Mouse (Mus musculus): ENCODE results near the gene Nudt22. TPM values are rescaled to one million over a fixed set of nuclear protein-coding genes. Genes with fewer than 3 reads are reported as not detected.
A peak's percentile ranks its signal among the peaks of the same experiment; 100 is the strongest.

The Nudt22 gene
- polyA plus RNA-seq, 1 experiment = 11.1 TPM

- Histone ChIP-seq H3K27ac (ENCODE audit: insufficient read depth, low read depth, low read length) (peak within 1 kb of the TSS; percentile 99), H3K4me3 (ENCODE audit: insufficient read depth, low read length) (peak within 1 kb of the TSS; percentile 75), H3K4me1 (ENCODE audit: control insufficient read depth, insufficient read depth, low read length) (peaks cover 19% of the 10 kb centered on the region)
- TF ChIP-seq CTCF (IDR thresholded peaks at IDR 0.05; ENCODE audit: low read depth, low read length) (no peak), POLR2A (IDR thresholded peaks at IDR 0.05; ENCODE audit: borderline replicate concordance, low read depth, low read length) (no peak)
Observed at GRCm38 (mm10) chr19:7019191-7019590, 23.3 kb upstream of the Nudt22 start, which contains the start of gene Fermt3. Gene Fermt3 (minus strand): TSS chr19:7019469.

GRCm38 (mm10) chr19:7018546-7018945 is 22.6 kb upstream of the Nudt22 start:
- TF ChIP-seq POLR2A (IDR thresholded peaks at IDR 0.05; ENCODE audit: borderline replicate concordance, low read depth, low read length) = peak; percentile 57; the same call in 1 of the 2 replicates
- no peak for TF ChIP-seq CTCF (IDR thresholded peaks at IDR 0.05; ENCODE audit: low read depth, low read length)
- Histone ChIP-seq H3K4me1 (ENCODE audit: control insufficient read depth, insufficient read depth, low read length) (peaks cover 20% of the 10 kb centered on the region), H3K4me3 (ENCODE audit: insufficient read depth, low read length) (peak overlapping the region; percentile 75), H3K27ac (ENCODE audit: insufficient read depth, low read depth, low read length) (peak overlapping the region; percentile 99)

DNA sequence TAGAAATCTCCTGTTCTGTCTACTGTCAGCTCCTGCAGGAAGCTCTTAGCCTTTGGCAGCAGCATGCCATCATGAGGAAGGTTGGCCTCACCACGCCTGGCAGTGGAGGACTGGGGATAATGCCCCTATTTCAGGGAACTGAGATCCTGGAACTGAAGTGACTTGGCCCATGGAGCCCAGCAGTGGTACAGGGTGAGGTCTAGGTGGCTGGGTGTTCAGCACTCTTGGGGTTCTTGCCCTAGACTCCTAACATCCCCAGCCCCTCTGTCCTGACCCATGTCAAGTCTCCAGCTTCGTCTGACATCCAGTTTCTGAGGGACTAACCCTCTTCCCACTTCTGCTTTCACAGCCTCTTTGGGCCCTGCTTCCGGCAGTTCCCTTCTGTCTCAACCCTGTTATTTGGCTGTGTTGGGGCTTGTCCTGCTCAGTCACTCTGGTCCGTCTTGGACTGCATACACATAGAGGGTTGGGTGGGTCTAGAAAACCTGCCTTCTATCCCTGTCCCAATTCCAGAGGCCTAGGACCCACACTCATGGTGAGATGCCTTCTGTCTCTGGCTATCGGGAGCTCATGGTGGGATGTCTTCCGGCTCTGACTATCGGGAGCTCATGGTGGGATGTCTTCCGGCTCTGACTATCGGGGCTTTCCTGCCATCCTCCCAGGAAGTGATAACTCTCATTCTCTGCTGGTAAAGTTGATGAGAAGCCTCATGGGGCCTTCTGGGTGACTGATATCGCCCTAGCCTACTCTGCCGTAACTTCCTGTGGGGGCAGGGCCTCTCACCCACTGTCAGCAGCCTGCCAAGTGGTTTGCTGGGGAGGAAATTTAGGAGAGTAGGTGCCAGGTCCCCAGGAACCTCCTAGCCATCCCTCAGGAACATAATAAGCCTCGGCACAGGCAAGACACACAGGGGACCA is 21.9 kb upstream of the Nudt22 start:
- Histone ChIP-seq H3K27ac (ENCODE audit: insufficient read depth, low read depth, low read length) (peak overlapping the region; percentile 99), H3K4me1 (ENCODE audit: control insufficient read depth, insufficient read depth, low read length) (peaks cover 21% of the 10 kb centered on the region), H3K4me3 (ENCODE audit: insufficient read depth, low read length) (peak overlapping the region; percentile 75)
- TF ChIP-seq CTCF (IDR thresholded peaks at IDR 0.05; ENCODE audit: low read depth, low read length) = no peak
- TF ChIP-seq POLR2A (IDR thresholded peaks at IDR 0.05; ENCODE audit: borderline replicate concordance, low read depth, low read length) = no peak

- Histone ChIP-seq H3K4me1 (ENCODE audit: control insufficient read depth, insufficient read depth, low read length) (peaks cover 14% of the 10 kb centered on the region), H3K4me3 (ENCODE audit: insufficient read depth, low read length) (no peak overlapping the region), H3K27ac (ENCODE audit: insufficient read depth, low read depth, low read length) (no peak overlapping the region)
- no peak for TF ChIP-seq CTCF (IDR thresholded peaks at IDR 0.05; ENCODE audit: low read depth, low read length)
- TF ChIP-seq POLR2A (IDR thresholded peaks at IDR 0.05; ENCODE audit: borderline replicate concordance, low read depth, low read length) = no peak
Observed at GRCm38 (mm10) chr19:7014481-7015135, 18.7 kb upstream of the Nudt22 start.

DNA sequence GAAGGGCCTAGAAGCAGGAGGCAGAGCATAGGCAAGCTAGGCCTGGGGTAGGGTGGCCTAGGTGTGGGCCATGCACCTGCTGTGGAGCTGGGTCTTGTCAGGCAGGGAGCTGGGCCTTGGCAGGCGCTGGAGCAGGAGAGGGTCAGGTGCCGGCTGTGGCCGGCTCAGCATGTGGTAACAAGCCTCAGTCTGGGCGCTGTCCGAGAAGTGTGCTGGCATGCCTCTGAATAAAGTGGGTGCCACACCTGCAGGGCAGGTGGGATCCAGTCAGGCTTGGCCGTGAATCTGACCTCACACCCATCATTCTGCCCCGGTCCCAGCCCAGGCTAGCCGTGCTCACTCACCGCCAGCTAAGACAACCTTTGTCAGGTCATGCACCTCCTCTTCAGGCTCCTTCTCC is 18.1 kb upstream of the Nudt22 start:
- TF ChIP-seq POLR2A (IDR thresholded peaks at IDR 0.05; ENCODE audit: borderline replicate concordance, low read depth, low read length) (no peak), CTCF (IDR thresholded peaks at IDR 0.05; ENCODE audit: low read depth, low read length) (no peak)
- H3K4me1 ChIP-seq (ENCODE audit: control insufficient read depth, insufficient read depth, low read length) = peaks cover 12% of the 10 kb centered on the region
- H3K27ac ChIP-seq (ENCODE audit: insufficient read depth, low read depth, low read length) = no peak overlapping the region
- no peak overlapping the region for H3K4me3 ChIP-seq (ENCODE audit: insufficient read depth, low read length)

DNA sequence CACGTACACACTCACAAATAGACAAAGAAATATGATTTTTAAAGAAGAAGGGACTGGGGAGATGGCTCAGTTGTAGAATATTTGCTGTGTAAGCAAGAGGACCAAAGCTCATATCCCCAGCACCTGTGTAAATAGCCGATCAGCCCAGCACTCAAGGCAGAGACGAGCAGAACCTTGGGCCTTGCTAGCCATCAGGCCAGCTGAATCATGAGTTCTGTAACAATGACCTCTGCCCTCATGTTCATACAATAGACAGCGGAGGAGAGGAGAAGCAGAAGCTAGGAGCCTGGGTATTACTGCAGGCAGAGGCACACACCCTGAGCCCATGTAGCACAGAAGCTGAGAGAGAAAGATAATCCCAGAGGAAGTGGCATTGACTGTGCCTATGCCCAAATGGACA is 16.5 kb upstream of the Nudt22 start:
- H3K27ac ChIP-seq (ENCODE audit: insufficient read depth, low read depth, low read length) = no peak overlapping the region
- no peak for TF ChIP-seq POLR2A (IDR thresholded peaks at IDR 0.05; ENCODE audit: borderline replicate concordance, low read depth, low read length)
- no peak for TF ChIP-seq CTCF (IDR thresholded peaks at IDR 0.05; ENCODE audit: low read depth, low read length)
- peaks cover 11% of the 10 kb centered on the region for H3K4me1 ChIP-seq (ENCODE audit: control insufficient read depth, insufficient read depth, low read length)
- H3K4me3 ChIP-seq (ENCODE audit: insufficient read depth, low read length) = no peak overlapping the region

DNA sequence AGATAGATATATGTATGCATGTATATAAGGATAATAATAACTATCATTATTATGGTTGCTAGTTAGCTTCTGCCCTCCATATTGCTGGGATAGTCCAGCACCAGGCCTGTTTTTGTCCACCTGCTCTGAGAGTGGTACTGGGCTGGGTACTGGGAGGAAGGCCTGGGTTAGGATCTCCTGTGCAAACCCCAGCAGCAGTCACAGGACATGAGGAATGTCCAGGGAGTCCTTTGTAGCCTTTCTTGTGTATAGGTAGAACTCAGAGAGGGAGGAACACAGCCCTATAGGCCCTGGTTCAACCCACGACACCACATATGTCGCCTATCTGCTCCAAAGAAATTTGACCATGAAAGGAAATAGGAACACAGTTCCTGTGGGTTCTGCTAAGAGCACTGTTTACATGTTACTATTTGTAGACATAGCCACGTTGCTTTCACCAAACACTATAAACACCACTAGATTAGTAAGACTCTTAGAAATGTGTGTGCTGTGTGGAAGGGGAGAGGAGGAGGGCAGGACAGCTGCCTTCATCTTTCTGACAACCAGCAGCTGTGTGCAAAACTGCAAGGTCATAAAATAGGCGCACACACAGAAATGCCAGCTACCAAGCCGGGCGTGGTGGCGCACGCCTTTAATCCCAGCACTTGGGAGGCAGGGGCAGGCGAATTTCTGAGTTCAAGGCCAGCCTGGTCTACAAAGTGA is 11.1 kb upstream of the Nudt22 start:
- H3K4me3 ChIP-seq (ENCODE audit: insufficient read depth, low read length) = no peak overlapping the region
- no peak for TF ChIP-seq CTCF (IDR thresholded peaks at IDR 0.05; ENCODE audit: low read depth, low read length)
- TF ChIP-seq POLR2A (IDR thresholded peaks at IDR 0.05; ENCODE audit: borderline replicate concordance, low read depth, low read length) = no peak
- H3K4me1 ChIP-seq (ENCODE audit: control insufficient read depth, insufficient read depth, low read length) = no peaks in the 10 kb centered on the region
- no peak overlapping the region for H3K27ac ChIP-seq (ENCODE audit: insufficient read depth, low read depth, low read length)

GRCm38 (mm10) chr19:6999360-7000063 is 3.6 kb upstream of the Nudt22 start:
- Histone ChIP-seq H3K27ac (ENCODE audit: insufficient read depth, low read depth, low read length) (no peak overlapping the region), H3K4me3 (ENCODE audit: insufficient read depth, low read length) (no peak overlapping the region), H3K4me1 (ENCODE audit: control insufficient read depth, insufficient read depth, low read length) (peaks cover 10% of the 10 kb centered on the region)
- TF ChIP-seq CTCF (IDR thresholded peaks at IDR 0.05; ENCODE audit: low read depth, low read length) = no peak
- TF ChIP-seq POLR2A (IDR thresholded peaks at IDR 0.05; ENCODE audit: borderline replicate concordance, low read depth, low read length) = no peak

GRCm38 (mm10) chr19:6997721-6998290 is 1.9 kb upstream of the Nudt22 start:
- Histone ChIP-seq H3K4me1 (ENCODE audit: control insufficient read depth, insufficient read depth, low read length) (peaks cover 12% of the 10 kb centered on the region), H3K27ac (ENCODE audit: insufficient read depth, low read depth, low read length) (no peak overlapping the region), H3K4me3 (ENCODE audit: insufficient read depth, low read length) (no peak overlapping the region)
- TF ChIP-seq CTCF (IDR thresholded peaks at IDR 0.05; ENCODE audit: low read depth, low read length) = no peak
- TF ChIP-seq POLR2A (IDR thresholded peaks at IDR 0.05; ENCODE audit: borderline replicate concordance, low read depth, low read length) = no peak
